Mouse (Mus musculus): ENCODE data around the gene Sntb2.

GRCm38 (mm10) chr8:106997416-106997815 is 61.9 kb downstream of the Sntb2 start:
- no peak for TF ChIP-seq MAFK (IDR thresholded peaks at IDR 0.05; ENCODE audit: borderline replicate concordance, low read depth, low read length)
- TF ChIP-seq NELFE (IDR thresholded peaks at IDR 0.05; ENCODE audit: low read depth, low read length), result no peak
- TF ChIP-seq EP300 (IDR thresholded peaks at IDR 0.05; ENCODE audit: low read depth in 1 of 2, low read length in 2 of 2), result no peak
- TF ChIP-seq E2F4 (IDR thresholded peaks at IDR 0.05; ENCODE audit: borderline replicate concordance, low read depth, low read length), result no peak
- TF ChIP-seq SMC3 (IDR thresholded peaks at IDR 0.05; ENCODE audit: low read depth, low read length), result no peak
- TF ChIP-seq USF2 (IDR thresholded peaks at IDR 0.05; ENCODE audit: borderline replicate concordance in 1 of 2, insufficient read depth in 1 of 2, low read depth in 1 of 2, low read length in 2 of 2), result no peak
- no peak for TF ChIP-seq MAX (IDR thresholded peaks at IDR 0.05; ENCODE audit: low read length)
- TF ChIP-seq POLR2AphosphoS2 (IDR thresholded peaks at IDR 0.05; ENCODE audit: low read length), result no peak
